Mouse (Mus musculus) thymus, adult 2 months (tissue): ENCODE results near the gene Creb3l2.
"Not testable (repeated sequence)": the region's sequence is repeated elsewhere in the genome, so short reads cannot be mapped to it uniquely, and the experiment has no call there.

Experiments
- CTCF ChIP-seq: fragments of 200-500 bp; IDR thresholded peaks from 2 replicates; pipeline ENCODE4 v1.5.1; 2012; ENCODE audit warnings: mild to moderate bottlenecking, control low read depth, low read length, moderate library complexity, borderline replicate concordance; ENCODE audit not compliant: control insufficient read depth, poor library complexity, insufficient read depth; ENCODE audit errors: extremely low read depth
- POLR2A ChIP-seq: fragments of 200-500 bp; IDR thresholded peaks from 2 replicates; pipeline ENCODE4 v1.6.1; 2012; ENCODE audit warnings: mild to moderate bottlenecking, low read length, control low read depth, moderate library complexity; ENCODE audit not compliant: control insufficient read depth, poor library complexity, insufficient read depth; ENCODE audit errors: extremely low read depth

DNA sequence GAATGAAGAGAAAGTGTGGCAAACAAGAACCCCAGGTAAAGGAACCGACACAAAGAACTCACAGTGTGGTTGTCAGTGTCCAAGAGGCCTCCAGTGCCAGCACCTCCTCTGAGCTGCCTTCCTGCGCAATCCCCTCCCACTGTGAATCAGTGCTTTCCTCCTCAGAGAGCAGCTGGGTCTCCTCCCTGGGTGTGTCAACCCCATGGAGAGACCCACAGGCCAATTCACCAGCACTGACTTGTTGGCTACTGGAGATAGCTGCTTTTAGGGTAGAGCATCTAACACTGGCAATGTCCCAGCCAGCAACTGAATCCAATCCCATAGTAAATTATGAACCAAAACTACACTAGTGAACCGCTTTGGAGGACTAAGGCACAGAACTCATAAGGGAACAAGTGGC, 64.6 kb downstream of the Creb3l2 start:
- not testable (repeated sequence) for TF ChIP-seq CTCF, POLR2A
